Mouse (Mus musculus): ENCODE results near the gene Arfgap2. TPM values are rescaled to one million over a fixed set of nuclear protein-coding genes. Genes with fewer than 3 reads are reported as not detected.
A peak's percentile ranks its signal among the peaks of the same experiment; 100 is the strongest.
"Not testable (repeated sequence)": the region's sequence is repeated elsewhere in the genome, so short reads cannot be mapped to it uniquely, and the experiment has no call there.

The Arfgap2 gene
- polyA plus RNA-seq (2014; fragmentation: Nextera tagmentation; extraction: Ambion mirVana): 82.9 and 83.6 TPM in 2 replicates

DNA sequence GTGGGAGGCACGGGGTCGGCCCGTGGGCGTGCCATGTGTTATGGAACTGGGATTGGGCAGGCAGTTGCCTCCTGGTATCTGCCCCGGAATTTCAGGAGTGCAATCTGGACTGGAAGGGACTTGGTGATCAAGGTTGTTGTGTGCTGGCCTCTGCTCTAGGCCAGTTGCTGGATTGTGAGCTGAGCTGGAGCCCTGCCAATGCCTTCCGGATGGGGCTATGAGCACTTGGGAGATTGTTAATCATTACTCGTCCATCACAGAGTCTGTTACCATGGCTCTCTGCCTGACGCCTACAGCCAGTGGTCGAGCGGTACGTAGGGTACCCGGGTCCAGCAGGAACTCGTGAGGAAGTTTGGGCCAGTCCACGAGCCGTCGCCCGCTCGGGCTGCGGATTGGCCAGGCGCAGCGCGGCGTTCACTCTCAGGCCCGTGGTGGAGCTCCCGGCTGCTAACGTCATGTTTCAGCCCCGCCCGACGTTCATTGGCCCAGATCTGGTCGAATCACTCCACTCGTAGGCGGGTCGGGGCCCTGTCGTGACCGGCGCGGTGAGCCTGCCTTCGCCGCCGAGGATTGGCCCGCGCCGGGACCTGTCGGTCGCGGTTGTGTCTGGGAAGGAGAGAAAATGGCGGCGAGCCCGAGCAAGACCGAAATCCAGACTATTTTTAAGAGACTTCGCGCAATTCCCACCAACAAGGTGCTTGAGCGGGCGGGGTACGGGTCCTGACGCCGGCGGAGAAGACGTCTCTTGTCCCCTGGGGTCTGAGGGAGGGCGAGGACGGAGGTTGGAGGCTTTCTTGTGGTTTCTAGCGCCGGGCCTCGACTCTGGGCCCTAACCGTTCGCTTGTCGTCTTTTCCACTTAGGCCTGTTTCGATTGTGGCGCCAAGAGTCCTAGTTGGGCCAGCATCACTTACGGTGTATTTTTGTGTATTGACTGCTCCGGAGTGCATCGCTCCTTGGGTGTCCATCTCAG lies at the start of gene Arfgap2:
Gene Arfgap2 (plus strand): TSS at position 264 of the 971 bp plus-strand sequence.
- H3K4me1 ChIP-seq (ENCODE audit: control insufficient read depth, insufficient read depth, low read length): no peaks in the 10 kb centered on the region
- peaks cover 8% of the 10 kb centered on the region for H3K36me3 ChIP-seq (replicated peaks; ENCODE audit: control insufficient read depth, insufficient read depth, low read depth, low read length)
- WGBS: under 1% methylated on average over 72 of the region's 72 CpGs
- peak within 1 kb of the TSS; percentile 60 for H3K4me2 ChIP-seq (ENCODE audit: low read depth, low read length)
- H3K27ac ChIP-seq (replicated peaks; ENCODE audit: low read depth, low read length): peak within 1 kb of the TSS; percentile 52
- peak within 1 kb of the TSS; percentile 76 for H3K4me3 ChIP-seq (ENCODE audit: low read depth, low read length)
- peak within 1 kb of the TSS; percentile 93 for H3K9ac ChIP-seq (replicated peaks; ENCODE audit: low read length)
- ATAC-seq (replicated peaks; ENCODE audit: insufficient number of reproducible peaks, low FRiP score, low TSS enrichment, low read depth) (peak; percentile 99), DNase-seq (ENCODE audit: low spot score) (peak; percentile 99)
- no peaks in the 10 kb centered on the region for H3K27me3 ChIP-seq (ENCODE audit: control insufficient read depth, insufficient read depth, low read length)
- H3K9me3 ChIP-seq (replicated peaks; ENCODE audit: control insufficient read depth, low read length): no peaks in the 10 kb centered on the region

DNA sequence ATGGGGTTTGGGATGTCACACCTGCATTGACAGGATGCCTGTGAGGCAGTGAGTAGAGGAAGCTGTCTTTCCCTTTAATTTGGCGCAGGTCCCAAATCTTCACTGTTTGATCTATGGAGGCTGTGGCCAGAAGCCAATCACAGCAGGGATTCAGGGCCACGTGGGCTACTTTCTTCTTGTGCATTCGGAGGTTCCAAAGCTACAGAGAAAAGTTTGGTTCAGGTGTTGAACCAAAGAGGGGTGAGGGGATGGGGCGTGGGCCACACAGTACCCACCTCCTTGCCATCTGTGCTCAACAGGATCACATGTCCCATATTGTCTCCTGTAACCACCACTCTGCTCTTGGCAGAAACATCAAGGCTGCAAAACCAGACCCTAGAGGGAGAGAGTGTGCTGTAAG lies 47.7 kb upstream of the Arfgap2 start:
- no peak overlapping the region for H3K9ac ChIP-seq (replicated peaks; ENCODE audit: low read length)

DNA sequence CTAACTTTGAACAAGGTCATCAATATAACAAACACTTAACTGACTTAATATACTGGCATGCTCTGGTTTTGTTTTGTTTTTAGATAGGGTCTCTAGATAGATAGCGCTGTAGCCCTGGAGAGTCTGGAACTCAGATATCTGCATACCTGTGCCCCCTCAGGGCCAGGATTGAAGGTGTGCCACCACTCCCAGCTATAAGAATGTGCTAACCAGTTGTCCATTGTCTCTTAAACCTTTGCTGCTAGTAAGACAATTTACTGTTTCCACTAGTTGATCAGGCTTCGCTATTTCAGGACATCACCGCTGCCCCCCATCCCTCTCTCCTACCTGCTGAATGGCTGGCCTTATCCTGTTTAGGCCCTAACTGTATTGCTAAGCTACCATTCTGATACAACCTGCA lies 44.3 kb upstream of the Arfgap2 start:
- Histone ChIP-seq H3K4me3 (ENCODE audit: low read depth, low read length) (no peak overlapping the region), H3K9ac (replicated peaks; ENCODE audit: low read length) (no peak overlapping the region), H3K27ac (replicated peaks; ENCODE audit: low read depth, low read length) (no peak overlapping the region), H3K4me1 (ENCODE audit: control insufficient read depth, insufficient read depth, low read length) (no peaks in the 10 kb centered on the region), H3K27me3 (ENCODE audit: control insufficient read depth, insufficient read depth, low read length) (no peaks in the 10 kb centered on the region), H3K4me2 (ENCODE audit: low read depth, low read length) (no peak overlapping the region), H3K9me3 (replicated peaks; ENCODE audit: control insufficient read depth, low read length) (no peaks in the 10 kb centered on the region), H3K36me3 (replicated peaks; ENCODE audit: control insufficient read depth, insufficient read depth, low read depth, low read length) (no peaks in the 10 kb centered on the region)
- DNase-seq (ENCODE audit: low spot score): no peak
- WGBS: 97% methylated on average over 3 of the region's 3 CpGs
- no peak for ATAC-seq (replicated peaks; ENCODE audit: insufficient number of reproducible peaks, low FRiP score, low TSS enrichment, low read depth)

More for the DNA sequence above, 47.7 kb upstream of the Arfgap2 start:
- H3K4me1 ChIP-seq (ENCODE audit: control insufficient read depth, insufficient read depth, low read length): no peaks in the 10 kb centered on the region
- no peak overlapping the region for H3K27ac ChIP-seq (replicated peaks; ENCODE audit: low read depth, low read length)
- WGBS: 76% methylated on average over 4 of the region's 4 CpGs
- H3K9me3 ChIP-seq (replicated peaks; ENCODE audit: control insufficient read depth, low read length): no peaks in the 10 kb centered on the region
- no peak overlapping the region for H3K4me3 ChIP-seq (ENCODE audit: low read depth, low read length)
- ATAC-seq (replicated peaks; ENCODE audit: insufficient number of reproducible peaks, low FRiP score, low TSS enrichment, low read depth): no peak
- no peak overlapping the region for H3K4me2 ChIP-seq (ENCODE audit: low read depth, low read length)
- no peaks in the 10 kb centered on the region for H3K27me3 ChIP-seq (ENCODE audit: control insufficient read depth, insufficient read depth, low read length)
- no peak for DNase-seq (ENCODE audit: low spot score)
- no peaks in the 10 kb centered on the region for H3K36me3 ChIP-seq (replicated peaks; ENCODE audit: control insufficient read depth, insufficient read depth, low read depth, low read length)

DNA sequence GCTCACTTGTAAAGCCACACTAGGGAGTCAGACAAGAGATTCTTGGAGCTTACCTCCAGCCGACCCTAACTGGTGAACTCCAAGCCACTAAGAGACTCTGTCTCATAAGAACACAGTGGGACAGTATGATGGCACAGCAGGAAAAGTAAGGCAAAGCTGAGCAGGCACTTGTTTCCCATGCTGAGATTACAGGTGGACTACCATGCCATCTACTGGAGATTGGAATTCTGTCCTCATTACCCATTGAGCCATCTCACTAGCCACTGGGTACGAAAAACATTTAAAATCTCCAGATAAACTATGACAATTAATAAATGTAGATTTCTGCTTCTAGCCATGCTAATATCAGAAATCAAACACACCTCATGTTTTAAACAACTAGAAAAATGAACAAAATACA lies 41.2 kb upstream of the Arfgap2 start:
- H3K4me3 ChIP-seq (ENCODE audit: low read depth, low read length): no peak overlapping the region
- H3K9ac ChIP-seq (replicated peaks; ENCODE audit: low read length): no peak overlapping the region
- ATAC-seq (replicated peaks; ENCODE audit: insufficient number of reproducible peaks, low FRiP score, low TSS enrichment, low read depth): no peak
- H3K4me1 ChIP-seq (ENCODE audit: control insufficient read depth, insufficient read depth, low read length): no peaks in the 10 kb centered on the region
- H3K4me2 ChIP-seq (ENCODE audit: low read depth, low read length): no peak overlapping the region
- no peak overlapping the region for H3K27ac ChIP-seq (replicated peaks; ENCODE audit: low read depth, low read length)
- no peaks in the 10 kb centered on the region for H3K9me3 ChIP-seq (replicated peaks; ENCODE audit: control insufficient read depth, low read length)
- no peak for DNase-seq (ENCODE audit: low spot score)
- WGBS: 81% methylated on average over 2 of the region's 2 CpGs
- H3K36me3 ChIP-seq (replicated peaks; ENCODE audit: control insufficient read depth, insufficient read depth, low read depth, low read length): no peaks in the 10 kb centered on the region
- H3K27me3 ChIP-seq (ENCODE audit: control insufficient read depth, insufficient read depth, low read length): no peaks in the 10 kb centered on the region

DNA sequence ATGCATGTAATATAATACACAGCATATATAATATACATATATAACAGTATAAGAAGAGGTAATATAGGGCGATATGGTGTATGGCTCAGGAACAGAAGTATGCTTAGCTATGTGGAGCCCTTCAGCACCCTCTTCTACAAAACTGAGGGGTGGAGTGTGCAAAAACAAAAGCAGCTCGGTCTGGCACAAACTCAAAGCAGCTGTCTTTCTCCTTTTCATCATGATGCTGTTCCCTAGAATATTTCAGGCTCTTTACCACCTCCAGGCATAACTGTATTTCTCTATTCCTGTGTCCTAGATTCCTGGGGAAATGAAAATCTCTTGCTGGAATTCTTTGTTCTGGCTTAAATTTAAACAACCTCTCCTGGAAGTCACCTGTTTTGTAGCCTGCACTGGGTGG lies 35.0 kb upstream of the Arfgap2 start:
- no peaks in the 10 kb centered on the region for H3K27me3 ChIP-seq (ENCODE audit: control insufficient read depth, insufficient read depth, low read length)
- WGBS: 74% methylated on average over 2 of the region's 2 CpGs
- DNase-seq (ENCODE audit: low spot score): no peak
- H3K9me3 ChIP-seq (replicated peaks; ENCODE audit: control insufficient read depth, low read length): no peaks in the 10 kb centered on the region
- H3K4me3 ChIP-seq (ENCODE audit: low read depth, low read length): no peak overlapping the region
- H3K27ac ChIP-seq (replicated peaks; ENCODE audit: low read depth, low read length): no peak overlapping the region
- H3K4me2 ChIP-seq (ENCODE audit: low read depth, low read length): no peak overlapping the region
- no peak for ATAC-seq (replicated peaks; ENCODE audit: insufficient number of reproducible peaks, low FRiP score, low TSS enrichment, low read depth)
- H3K9ac ChIP-seq (replicated peaks; ENCODE audit: low read length): no peak overlapping the region
- H3K4me1 ChIP-seq (ENCODE audit: control insufficient read depth, insufficient read depth, low read length): no peaks in the 10 kb centered on the region
- H3K36me3 ChIP-seq (replicated peaks; ENCODE audit: control insufficient read depth, insufficient read depth, low read depth, low read length): no peaks in the 10 kb centered on the region

DNA sequence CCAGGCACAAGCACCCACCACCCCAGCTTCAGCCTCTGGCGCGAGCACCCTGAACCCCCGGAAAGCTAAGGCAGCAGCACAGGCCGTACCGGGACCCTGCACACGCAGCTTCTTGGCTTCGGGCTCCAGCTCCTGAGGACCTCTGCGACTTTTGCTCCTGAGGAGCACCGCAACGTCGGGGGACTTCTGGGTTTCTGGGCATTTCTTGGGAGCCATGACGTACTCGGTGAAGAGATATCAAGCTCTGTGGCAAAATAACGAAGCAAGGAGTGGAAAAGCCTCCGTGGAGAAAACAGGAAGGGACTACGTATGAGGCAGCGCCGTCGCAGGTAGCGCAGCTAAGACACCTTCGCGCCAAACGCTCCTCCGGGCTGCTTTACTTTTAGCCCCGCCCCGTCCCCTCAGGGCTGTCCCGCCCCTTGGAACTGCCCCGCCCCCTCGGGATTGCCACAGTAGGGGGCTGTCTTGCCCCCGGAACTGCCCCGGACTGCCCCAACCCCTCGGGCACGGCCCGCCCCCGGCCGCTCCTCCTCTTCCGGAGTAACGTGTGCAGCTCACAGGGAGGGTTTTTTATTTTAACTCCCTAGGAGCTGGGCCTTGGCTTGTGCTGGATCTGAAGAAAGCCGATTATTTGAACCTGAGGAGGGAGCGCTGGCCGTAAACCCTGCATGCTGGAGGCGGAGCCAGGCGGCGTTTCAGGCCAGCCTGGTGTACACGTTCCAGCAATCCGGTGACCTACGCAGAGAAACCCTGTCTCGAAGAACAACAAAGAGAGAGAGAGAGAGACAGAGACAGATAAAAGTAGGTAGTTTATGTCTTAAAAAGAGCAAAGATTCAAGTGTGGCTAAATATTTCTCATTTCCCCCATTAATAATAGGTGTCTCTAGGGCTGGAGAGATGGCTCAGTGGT lies 27.9 kb upstream of the Arfgap2 start, which contains the start of gene Ddb2:
Gene Ddb2 (minus strand): TSS at position 382 of the 910 bp plus-strand sequence.
- Histone ChIP-seq H3K9me3 (replicated peaks; ENCODE audit: control insufficient read depth, low read length) (no peaks in the 10 kb centered on the region), H3K4me2 (ENCODE audit: low read depth, low read length) (peak within 1 kb of the TSS; percentile 69), H3K4me1 (ENCODE audit: control insufficient read depth, insufficient read depth, low read length) (no peaks in the 10 kb centered on the region), H3K27ac (replicated peaks; ENCODE audit: low read depth, low read length) (peak within 1 kb of the TSS; percentile 72), H3K9ac (replicated peaks; ENCODE audit: low read length) (peak within 1 kb of the TSS; percentile 63), H3K4me3 (ENCODE audit: low read depth, low read length) (peak within 1 kb of the TSS; percentile 49), H3K36me3 (replicated peaks; ENCODE audit: control insufficient read depth, insufficient read depth, low read depth, low read length) (no peaks in the 10 kb centered on the region), H3K27me3 (ENCODE audit: control insufficient read depth, insufficient read depth, low read length) (no peaks in the 10 kb centered on the region)
- DNase-seq (ENCODE audit: low spot score) (peak; percentile 97), ATAC-seq (replicated peaks; ENCODE audit: insufficient number of reproducible peaks, low FRiP score, low TSS enrichment, low read depth) (peak; percentile 98)
- under 1% methylated on average over 48 of the region's 48 CpGs for WGBS

DNA sequence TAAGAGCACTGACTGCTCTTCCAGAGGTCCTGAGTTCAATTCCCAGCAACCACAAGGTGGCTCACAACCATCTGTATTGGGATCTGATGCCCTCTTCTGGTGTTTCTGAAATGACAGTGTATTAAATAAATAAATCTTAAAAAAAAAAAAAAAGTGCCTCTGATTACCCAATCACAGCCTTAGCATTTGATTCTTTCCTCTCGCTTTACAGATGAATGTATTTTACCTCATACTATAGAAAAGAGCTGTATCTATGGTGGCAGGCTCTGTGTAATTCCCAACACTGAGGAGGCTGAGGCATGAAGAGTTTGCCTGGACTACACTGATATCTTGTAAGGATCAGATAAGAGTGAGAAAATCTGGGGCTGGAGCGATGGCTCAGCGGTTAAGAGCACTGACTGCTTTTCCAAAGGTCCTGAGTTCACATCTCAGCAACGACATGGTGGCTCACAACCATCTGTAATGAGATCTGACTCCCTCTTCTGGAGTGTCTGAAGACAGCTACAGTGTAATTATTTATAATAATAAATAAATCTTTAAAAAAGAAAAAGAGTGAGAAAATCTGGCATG lies 27.2 kb upstream of the Arfgap2 start:
- H3K36me3 ChIP-seq (replicated peaks; ENCODE audit: control insufficient read depth, insufficient read depth, low read depth, low read length); H3K4me1 ChIP-seq (ENCODE audit: control insufficient read depth, insufficient read depth, low read length); H3K9me3 ChIP-seq (replicated peaks; ENCODE audit: control insufficient read depth, low read length); H3K27me3 ChIP-seq (ENCODE audit: control insufficient read depth, insufficient read depth, low read length); DNase-seq (ENCODE audit: low spot score): not testable (repeated sequence)
- Histone ChIP-seq H3K27ac (replicated peaks; ENCODE audit: low read depth, low read length) (peak overlapping the region; percentile 72), H3K4me3 (ENCODE audit: low read depth, low read length) (peak overlapping the region; percentile 49), H3K4me2 (ENCODE audit: low read depth, low read length) (peak overlapping the region; percentile 69), H3K9ac (replicated peaks; ENCODE audit: low read length) (peak overlapping the region; percentile 63)
- whole genome bisulfite sequencing: 25% methylated on average over 4 of the region's 4 CpGs
- ATAC-seq (replicated peaks; ENCODE audit: insufficient number of reproducible peaks, low FRiP score, low TSS enrichment, low read depth): peak; percentile 9; the same call in 1 of the 2 replicates

Data from embryonic facial prominence, embryonic 11.5 days (tissue).